Mouse (Mus musculus): Measurements from ENCODE around the gene Snrpd3.
"Not testable (repeated sequence)": the region's sequence is repeated elsewhere in the genome, so short reads cannot be mapped to it uniquely, and the experiment has no call there.

The Snrpd3 gene

DNA sequence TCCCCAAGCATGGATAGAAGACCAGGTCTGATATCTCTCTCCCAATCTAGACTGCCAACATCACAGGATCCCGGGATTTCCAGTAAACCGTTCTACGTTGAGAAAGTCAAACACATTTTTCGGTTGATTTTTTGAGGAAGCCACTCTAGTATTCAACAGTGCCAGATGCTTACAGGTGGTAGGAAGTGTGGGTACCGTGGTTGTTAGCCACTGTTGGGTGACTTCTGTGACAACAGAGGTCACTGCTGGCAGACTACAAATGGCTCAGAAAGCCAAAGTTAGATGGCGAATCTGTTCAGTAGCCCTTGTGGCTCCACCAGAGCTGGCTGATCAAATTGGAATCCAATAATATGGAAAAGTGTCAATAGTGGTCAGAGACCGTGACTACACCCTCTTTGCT, 13.7 kb upstream of the Snrpd3 start:
- no peak for DNase-seq

DNA sequence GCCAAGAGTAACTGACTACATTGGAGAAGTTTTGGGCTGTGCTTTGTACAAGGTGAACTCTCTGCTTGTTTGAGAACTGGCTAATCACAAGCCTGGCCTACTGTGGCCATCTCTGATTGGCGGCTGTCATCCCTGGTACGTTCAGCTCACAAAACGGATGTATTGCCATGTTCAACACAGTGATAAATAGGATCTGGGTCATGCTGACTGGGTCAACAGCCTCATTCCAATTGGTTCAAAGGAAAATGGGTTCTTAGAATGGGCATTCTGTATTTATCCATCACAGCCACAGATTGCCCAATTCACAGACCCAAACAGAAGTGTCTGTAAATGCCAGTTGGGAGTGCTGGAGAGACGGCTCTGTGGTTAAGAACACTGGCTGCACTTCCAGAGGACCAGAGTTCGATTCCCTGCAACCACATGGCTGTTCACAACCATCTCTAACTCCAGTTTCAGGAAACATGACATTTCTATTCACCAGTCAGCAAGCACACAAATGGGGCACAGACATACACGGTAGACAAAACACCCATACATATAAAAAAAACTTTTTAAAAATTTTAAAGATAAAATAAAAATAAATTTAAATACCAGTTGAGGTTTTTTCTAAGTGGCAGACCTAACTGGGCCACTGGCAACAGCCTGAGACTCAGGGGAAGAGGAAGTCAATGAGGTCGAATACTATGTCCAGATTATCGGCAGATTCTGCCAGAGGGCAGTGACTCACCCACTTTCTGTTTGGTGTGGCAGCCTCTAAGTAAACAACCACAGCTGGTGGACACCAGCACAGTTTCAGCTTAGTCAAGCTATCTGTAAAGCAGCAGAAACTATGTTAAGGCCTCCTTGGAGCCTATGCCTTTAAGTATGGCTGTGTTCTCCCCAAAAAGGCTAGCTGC, 12.9 kb upstream of the Snrpd3 start:
- DNase-seq = no peak

DNA sequence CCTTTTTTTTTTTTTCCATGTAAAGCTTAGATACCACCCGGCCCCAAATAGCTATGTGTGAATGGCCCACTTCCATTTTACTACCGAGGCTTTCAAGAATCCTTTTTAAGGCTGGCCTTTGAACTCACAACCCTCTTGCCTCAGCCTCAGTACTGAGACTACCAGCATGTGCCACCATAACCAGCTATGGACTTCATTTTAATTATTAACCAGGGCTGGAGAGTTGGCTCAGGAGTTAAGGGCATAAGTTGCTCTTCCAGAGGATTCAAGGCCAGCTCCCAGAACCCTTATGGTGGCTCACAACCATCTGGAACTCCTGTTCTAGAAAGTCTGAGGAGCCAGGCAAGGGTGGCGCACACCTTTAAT, 12.2 kb upstream of the Snrpd3 start:
- no peak for DNase-seq

DNA sequence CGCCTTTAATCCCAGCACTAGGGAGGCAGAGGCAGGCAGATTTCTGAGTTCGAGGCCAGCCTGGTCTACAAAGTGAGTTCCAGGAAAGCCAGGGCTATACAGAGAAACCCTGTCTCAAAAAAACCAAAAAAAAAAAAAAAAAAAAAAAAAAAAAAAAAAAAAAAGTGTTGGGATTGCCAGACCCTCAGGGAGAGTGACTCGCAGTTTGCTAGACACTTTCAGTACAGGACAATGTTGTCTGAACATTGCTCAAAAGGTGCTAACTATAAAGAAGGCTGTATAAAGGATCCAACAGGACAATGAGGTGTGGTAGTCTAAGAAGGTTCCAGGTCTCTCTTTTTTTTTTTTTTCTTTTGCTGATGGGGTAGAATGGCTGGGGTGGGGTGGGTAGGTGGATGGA, 11.4 kb upstream of the Snrpd3 start:
- not testable (repeated sequence) for DNase-seq

DNA sequence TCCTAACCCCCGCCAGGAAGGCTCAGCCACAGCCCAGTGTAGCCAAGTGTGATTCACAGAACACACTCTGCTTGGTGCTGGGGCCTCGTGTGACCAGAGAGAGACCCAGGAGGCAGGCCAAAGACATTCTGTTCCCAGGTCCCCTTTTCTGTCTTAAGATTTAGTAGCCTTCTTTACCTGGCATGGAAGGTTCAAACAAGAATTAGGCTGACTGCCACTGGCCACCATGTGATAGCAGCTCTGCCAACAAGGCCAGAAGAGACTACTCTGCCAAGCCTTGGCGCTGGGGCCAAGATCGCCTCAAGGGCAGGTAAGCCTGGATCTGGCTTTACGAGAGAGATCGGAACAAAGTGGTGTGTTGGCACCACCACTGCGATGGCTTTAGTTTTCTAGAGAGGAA, 6.9 kb upstream of the Snrpd3 start:
- peak; percentile 59 for DNase-seq

DNA sequence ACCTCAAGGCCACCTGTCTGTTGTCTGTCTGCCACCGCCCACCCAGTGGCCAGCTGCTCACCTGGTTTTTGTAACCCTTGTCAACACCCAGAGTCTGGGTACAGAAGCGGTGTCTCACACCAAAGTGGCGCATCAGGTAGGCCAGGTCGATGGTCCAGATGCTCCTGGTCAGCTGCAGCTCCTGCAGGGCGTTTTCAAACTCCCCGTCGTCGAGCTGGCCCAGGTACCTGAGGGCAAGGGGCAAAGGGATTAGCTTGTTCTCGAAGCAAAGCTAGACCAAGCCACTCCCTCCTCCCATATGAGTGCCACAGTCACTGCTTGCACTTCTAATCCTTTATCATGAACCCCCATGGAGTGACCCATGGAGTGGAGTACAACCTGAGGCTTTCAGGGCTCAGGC, 6.3 kb upstream of the Snrpd3 start:
- DNase-seq = no peak

DNA sequence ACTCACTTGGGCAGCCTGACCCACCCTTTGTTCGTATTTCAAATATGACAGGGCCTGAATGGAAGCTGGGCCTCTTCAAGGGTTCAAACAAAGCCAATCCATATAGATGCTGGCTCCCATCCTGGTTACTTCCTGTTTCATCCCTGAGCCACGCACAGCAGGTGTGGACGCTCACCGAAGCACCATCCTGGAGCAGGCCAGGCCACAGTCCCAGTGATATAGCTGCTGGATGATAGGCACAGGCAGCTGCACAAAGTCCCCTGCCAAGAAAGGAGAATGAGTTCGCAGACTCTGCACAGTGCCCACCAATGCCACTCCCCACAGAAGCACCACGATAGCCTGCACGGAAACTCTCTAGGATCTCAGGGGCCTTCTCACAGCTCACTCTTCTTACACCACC, 5.5 kb upstream of the Snrpd3 start:
- DNase-seq = no peak

DNA sequence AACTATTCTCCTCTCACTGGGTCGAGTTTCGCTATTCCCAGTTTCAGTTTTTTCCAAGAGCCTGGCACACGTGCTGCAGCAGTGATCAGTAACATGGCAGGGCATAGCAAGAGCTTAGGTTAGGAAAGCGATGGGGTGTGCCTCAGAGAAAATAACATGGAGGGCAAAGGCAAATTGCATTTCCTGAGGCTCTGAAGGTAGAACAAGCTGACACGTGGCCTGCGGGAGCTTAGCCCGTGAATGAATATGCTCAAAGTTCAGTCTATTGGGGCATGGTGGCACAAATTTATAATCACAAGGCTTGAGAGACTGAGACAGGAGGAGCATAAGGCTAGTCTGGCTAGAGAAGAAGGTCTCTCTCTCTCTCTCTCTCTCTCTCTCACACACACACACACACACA, 4.6 kb upstream of the Snrpd3 start:
- DNase-seq = no peak

DNA sequence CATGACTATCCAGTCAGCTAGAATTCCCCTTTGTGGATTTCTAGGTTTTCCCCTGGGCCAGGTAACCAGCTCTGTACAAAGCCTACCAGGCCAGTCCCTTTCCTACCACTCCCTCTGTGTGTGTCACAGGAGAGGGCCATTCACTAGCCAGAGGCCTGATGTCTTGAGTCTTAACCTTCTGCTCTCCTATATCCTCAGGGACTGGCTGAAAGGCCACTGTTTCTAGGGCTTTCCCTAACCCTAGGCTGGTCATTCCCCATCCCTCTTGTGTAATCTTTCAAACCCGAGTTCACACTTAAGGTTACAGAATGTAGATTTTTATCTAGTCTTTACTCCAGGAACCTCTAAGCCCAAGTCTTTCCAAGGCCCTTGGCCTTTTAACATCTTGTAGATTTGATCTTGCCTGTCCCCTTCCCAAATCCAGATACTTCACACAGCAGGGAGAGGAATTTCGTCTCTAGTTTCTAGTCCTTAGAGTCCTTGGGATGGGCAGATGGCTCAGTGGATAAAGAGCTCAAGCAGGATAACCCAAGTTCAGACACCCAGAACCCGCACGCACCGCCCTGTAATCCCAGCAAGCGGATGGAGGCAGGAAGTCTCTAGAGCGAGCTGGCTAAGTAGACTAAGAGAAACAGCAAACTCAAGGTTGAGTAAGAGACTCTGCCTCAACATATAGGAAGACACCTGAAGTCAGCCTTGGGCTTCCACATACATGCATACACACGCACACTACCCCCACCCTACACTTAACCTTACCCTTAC, 3.9 kb upstream of the Snrpd3 start:
- no peak for DNase-seq

DNA sequence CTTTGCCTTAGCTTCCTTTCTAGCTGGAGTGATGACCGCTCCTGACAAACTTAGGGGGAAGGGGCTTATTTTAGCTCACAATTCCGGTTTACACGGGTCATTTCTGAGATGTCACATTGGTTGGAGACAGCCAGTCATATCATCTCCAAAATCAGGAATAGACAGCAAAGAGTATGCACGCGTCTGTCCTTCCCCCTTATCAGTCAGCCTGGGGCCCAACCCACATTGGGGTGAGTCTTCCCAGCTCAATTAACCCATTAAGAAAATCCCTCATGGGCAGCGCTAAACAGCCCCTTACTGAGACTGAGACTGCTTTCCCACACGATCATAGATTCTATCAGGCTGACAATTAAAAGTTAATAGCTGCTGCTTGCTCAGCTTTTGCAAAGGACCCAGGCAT, 3.0 kb upstream of the Snrpd3 start:
- DNase-seq = no peak

DNA sequence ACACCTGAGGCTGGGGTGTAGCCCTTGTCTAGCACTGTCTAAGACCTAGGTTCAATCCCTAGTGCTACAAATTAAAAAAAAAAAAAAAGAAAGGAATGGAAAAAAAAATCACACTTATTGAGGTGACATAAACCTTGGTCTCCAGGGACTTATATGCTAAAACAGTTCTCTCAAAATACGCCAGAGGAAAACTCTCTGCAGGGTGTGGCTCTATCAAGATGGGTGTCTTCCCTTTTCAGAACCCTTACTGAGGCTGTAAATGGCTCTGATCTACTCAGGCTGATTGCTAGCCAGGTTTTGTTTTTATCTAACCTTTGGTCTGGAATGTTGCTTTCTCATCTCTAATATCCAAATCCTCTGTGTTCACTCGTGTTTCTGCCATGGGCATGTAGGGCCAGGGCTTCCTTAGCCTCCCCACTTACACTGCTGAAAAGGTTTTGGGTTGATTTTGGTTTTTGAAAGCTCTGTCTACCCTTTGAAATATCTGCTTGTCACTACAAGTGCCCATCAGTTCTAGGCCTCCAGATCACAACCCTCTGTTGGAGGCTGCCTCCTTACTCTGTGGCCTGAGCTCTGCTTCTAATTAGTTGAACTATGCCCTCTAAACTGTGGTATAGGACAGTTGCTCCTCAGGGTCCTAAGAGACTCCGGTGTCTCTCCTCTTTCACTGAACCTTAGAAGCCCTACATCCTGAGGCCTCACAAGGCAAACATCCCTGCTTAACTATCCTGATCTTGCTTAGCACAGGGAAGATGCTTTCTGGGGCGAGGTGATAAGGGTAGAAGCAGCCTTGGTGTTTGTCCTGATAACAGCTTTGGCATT, 1.9 kb upstream of the Snrpd3 start:
- DNase-seq = no peak

DNA sequence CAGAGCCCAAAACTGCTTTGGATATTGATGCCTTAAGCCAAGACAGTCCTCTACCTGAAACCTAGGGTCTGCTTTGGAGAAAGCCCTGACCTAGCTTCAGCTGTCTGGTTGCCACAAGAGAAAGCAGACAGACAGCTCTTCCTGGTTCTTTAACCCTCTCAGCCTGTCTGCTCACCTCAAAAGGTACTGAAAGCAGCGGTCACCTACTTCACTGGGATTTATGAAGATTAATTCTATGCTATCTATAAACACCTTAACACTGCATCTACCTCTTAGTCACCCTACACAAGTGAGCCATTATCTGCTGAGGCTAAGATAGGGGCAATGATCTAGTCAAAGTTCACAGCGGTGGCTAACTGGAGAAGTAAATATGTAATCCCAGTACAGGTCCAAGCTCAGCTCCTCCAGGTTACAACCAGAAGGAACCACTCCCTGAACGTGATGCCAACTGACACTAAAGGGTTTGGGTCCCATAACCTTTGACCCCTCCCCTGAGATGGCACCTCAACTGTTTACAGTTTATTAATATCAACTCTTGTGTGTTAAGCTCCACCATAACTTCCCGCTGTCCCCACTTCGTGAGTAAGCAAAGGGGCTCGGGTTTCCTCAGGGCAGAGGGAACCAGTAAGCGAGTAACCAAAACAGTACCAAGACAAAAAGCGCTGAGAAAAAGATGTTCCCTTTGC, 1.2 kb upstream of the Snrpd3 start:
- peak; percentile 30 for DNase-seq

DNA sequence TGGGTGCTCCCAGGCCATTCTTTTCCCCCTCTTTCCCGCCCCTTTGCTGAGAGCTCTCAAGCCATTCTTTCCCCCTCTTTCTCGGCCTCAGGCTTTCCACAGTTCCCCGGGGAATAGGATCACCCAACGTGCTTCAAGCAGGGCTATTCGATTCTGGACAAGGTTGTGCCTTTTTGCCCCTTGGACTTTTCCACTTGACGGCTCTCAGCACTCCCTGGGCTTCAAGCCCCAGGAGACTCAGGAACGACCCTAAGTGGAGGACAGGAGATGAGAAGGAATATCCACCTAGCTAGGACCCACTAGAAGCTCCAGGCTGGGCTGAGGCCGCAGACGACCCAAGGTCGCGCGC, 653 bp upstream of the Snrpd3 start:
- no peak for DNase-seq

DNA sequence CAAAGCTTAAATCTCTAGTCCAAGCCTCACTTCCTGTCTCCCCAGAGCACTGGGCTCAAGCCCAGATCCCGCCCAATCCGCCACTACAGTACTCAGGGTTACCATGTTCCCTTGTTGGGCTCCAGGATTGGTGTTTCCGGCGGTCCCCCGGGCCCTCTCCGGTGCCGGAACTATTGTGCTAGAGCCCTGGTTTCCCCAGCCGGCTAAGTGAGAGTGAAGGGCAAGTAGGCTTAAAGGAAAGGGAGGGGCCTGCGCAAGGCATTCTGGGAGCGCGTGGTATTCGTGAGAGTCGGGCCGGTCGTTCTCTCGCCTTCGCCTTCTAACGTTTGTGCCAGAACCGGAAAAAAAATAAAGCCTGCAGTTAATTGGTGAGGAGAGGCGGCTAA, 400 bp downstream of the Snrpd3 start, which contains the start of gene Gucd1:
Gene Gucd1 (minus strand): TSS at position 215 of the 386 bp plus-strand sequence.
- DNase-seq = peak; percentile 97

DNA sequence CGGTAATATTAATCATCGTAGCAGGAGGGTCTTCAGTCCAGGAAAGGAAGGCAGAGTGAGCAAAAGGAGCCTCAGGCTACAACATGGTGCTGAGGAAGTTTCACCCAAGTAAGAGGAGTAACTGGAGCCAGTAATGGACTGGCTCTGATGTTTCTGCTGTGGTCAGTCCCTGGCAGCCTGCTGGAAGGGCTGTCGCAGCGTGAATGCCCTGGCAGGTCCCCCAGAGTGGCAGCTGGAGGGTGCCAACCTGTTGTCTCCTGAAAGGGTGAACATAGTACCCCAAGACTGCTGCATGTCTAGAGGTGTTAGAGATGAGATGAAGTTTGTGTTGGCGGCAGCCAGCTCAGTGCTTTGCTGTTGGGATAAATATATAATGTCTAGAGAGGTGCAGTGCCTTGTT, 3.2 kb downstream of the Snrpd3 start:
- no peak for DNase-seq

DNA sequence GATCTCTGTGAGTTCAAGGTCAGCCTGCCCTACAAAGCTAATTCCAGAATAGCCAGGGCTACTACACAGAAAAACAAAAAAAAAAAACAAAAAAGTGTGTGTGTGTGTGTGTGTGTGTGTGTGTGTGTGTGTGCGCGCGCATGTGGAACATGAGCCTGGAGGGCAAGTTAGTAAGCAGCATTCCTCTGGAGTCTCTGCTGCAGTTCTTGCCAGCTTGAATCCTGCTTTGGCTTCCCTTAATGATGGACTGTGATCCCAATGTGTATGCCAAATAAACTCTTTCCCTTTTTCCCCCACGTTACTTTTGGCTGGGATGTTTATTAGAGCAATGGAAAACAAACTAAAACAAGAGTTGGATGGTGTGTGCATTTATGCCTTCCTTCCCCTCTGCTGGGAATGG, 4.3 kb downstream of the Snrpd3 start:
- no peak for DNase-seq

DNA sequence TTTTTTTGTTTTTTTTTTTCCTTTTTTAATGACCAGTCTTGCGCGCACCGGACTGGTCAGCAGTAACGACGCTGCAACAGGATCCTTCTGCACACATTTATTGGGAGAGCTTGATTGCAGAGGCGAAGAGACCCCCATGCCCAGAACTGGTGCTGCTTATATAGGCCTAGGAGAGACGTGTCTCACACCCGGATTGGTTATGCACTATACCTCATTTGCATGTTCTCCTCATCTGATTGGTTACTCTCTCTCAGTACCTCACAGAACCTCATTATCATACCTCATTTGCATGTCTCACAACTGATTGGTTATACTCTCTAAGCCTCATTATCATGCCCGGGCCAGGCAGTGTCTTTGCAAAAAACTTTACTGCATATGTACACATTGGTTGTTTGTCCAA, 8.1 kb downstream of the Snrpd3 start:
- DNase-seq = not testable (repeated sequence)

DNA sequence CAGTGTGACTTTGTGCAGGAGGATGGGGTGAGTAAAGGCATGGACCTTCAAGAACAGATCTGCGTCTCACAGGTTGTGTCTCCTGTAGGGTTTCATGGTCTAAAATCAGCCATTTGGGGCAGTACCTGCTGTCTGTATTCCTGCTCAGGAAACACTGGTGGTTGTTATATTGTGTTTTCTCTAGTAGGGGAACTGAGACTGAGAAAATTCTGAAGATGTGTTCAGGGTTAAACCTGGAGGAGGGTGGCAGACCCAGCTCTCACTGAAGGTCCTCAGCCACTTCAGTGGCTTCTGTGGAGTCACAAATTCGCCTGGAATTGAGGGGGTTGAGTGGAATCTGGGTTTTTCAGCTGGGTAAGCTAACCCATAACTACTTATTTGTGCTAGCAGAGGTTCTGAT, 13.0 kb downstream of the Snrpd3 start:
- no peak for DNase-seq

DNA sequence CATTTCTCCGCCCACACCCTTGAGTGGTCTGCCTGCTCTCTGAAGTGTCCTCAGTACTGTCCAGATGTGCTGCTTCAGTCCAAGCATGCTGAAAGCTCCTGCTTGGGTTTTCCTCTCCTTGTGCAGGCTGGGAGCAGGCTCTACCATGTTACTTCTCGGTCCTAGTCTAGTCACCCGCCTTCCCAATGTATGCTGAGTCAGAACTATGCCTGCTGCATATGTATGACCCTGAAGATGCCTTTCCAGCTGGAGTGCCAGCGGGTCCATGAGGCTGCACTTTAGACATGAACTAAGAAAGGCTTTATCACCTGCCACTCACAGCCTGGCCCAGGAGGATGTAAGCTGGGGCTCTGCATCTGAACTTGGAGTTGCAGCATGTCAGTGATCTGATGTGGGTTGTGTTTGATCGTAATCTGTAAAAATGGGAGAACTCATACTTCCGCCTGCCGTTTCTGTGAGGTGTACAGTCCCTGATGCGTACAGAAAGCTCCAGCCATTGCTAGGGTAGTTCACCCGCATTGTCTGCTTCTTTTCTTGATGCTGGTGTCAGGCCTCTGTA, 14.3 kb downstream of the Snrpd3 start:
- DNase-seq = no peak

DNA sequence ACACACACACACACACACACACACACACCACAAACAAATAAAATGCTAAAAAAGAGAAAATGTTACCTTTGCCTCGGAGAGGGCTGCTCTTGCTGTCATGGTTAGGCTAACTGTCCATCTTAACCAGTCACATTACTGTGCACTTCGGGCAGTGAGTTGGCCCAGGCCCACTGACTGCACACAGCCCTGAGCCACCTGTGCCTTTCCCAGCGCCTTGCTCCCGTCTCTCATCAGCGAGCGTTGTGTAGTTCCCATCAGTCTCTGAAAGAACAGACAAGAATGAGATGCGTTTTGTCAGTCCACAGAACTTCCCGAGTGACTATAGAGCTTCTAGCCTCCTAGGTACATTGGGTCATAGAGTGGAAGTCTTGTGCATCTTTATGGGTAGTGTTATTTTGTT, 16.9 kb downstream of the Snrpd3 start:
- no peak for DNase-seq

DNA sequence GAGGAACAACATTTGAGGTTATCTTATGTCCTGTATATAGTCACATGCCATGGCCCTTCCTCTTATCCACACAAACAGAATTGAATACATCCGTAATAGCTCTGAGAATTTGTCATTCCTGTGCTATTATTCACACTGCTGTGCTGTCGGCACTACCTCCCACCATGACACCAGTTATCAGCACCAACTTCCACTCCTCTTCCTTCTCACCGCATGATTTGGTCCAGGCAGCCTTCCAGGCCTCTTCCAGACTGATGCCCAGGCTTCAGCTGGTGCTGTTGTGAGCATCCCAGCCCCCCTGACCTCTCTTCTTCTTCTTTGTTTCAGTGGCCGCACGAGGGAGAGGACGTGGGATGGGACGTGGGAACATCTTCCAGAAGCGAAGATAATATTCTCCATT, 17.6 kb downstream of the Snrpd3 start:
- DNase-seq = no peak

DNA sequence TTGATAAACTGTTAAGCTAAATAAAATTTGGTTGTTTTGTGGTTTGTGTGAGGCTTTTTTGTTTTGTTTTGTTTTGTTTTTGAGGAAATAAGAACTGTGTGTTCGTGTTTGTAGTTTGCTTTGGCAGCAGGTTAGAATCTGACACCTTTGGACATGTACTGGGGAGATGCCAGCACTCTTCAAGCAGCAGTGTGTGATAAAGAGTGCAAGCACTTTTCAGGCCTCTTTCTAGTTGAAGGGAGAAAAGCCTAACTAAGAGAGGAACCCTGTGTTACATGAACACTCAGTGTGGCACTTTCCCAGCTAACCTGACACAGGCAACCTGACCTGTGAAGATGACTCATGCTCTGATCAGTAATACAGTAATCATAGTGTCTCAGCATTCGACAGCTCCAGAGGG, 18.1 kb downstream of the Snrpd3 start:
- DNase-seq = no peak

DNA sequence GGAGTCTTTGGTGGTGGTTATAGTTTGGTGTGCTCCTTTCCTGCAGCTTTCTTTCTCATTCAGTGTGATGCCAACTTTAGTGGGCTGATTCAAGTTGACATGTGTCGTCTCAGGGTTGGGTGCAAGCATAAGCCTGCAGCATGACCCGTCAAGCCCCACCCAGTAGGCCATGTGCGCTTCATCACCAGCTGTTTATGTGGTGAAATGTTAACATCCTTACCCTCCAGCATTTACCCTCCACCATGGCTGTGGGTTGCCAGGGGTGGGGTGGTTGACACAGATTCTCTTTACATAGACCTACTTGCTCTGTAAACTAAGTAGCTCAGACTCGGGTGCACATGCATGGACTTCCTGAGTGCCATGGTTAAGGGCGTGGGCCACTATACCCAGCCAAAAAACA, 18.8 kb downstream of the Snrpd3 start:
- no peak for DNase-seq

Data from cerebellum, adult 11 months (tissue).